Mouse (Mus musculus) layer of hippocampus, adult 8-10 months (tissue): ENCODE results near the gene Gsdma2. TPM values are rescaled to one million over a fixed set of nuclear protein-coding genes. Genes with fewer than 3 reads are reported as not detected.
"Not testable (repeated sequence)": the region's sequence is repeated elsewhere in the genome, so short reads cannot be mapped to it uniquely, and the experiment has no call there.

ENCODE experiments used
- DNase-seq, 2 experiments: peaks; one replicate each; pipeline ENCODE4 v3.0.0; 2022; ENCODE audit warnings: low spot score in 2 of 2
- total RNA-seq, 4 experiments: library from RNA; stranded (reverse); gene quantifications; 2 replicates each; pipeline ENCODE4 v1.2.4; 2022

Gsdma2 gene
- total RNA-seq, 4 experiments from 2014 or later, result not detected

DNA sequence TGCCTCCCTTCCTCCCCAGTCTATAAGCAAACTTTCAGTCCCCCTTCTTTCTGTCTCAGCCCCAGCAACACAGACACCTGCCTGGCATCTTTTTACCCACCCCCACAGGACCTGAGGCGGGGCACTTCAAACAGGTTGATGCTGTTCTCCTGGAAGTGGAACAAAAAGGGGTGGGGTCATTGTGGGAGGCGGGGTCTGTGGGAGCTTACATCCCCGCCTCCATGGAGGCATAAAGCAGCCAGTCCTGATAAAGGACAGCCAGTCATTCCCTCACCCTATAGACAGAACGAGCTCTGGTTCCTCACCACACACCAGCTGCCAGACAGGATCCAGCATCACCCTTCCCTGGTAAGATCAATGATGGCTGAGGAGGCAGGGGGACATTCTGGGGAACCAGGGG, 17.5 kb downstream of the Gsdma2 start, which contains the start of gene Gsdma:
Gene Gsdma, plus strand, starts transcription at position 261 of the 400 bp plus-strand sequence.
- no peak for DNase-seq

DNA sequence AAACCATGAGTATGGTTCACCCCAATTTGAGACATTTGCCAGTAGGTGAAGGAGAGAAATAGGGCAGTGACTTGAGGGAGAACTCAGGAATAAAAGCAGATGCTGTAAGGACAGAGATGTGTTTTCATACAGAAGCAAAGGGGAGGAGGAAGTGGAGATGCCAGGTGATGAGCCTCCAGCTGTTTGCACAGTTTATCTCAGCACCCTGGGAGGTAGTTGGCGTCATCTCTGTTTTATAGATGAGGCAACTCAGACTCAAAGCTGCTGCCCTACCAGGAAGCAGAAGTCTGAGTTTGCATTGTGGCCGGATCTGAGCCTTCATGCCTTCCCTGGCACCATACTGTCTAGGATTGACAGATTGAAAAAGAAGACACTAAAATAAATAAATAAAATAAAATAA, 22.4 kb downstream of the Gsdma2 start:
- no peak for DNase-seq

DNA sequence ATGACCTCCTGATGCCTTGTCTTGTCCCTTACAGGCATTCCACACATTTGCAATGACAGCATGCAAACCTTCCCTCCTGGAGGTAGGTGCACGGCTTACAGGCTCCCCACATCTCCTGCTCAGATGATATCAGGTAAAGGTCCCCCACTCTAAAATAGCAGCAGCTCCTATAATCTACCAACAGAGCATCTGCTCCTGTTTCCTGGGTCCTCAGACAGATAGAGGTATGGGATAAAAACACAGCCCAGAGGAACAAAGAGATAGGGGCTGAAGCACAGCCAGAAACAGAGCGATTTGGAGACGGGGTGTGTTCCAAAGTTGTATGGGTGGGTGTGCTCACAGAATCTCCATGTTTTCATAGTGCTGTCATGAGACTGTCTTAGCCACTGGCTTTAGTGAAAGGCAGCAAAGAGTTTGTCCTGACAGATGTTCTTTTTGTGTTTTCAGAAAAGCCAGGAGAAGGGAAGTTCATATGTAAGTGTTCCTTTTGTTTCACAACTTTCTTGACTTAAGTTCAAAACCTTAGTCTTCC, 24.8 kb downstream of the Gsdma2 start:
- DNase-seq, result no peak

GRCm38 (mm10) chr11:98671857-98672256, 25.3 kb downstream of the Gsdma2 start:
- no peak for DNase-seq

DNA sequence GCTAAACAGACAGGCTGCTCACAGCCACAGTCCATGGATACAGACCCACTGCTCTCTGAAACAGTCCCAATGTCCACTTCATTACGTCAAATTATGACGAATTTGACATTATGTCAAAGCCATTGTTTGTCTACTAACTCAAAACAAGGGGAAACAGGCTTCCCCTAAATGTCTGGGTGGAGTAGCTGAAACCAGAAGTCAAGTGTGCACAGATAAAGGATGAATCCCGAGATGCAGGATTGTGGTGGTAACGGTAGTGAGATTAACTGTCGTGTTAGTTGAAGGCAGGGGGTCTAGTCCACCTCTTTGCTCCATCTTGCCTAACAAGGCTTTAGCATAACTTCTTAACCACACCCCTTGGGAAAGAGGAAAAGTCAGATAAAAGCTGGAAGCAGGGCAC, 25.9 kb downstream of the Gsdma2 start:
- DNase-seq, result no peak

- peak in 1 of 2 experiments; percentile 46 for DNase-seq
Observed at GRCm38 (mm10) chr11:98673136-98673535, 26.6 kb downstream of the Gsdma2 start.

GRCm38 (mm10) chr11:98675829-98676363, 29.3 kb downstream of the Gsdma2 start:
- no peak for DNase-seq

DNA sequence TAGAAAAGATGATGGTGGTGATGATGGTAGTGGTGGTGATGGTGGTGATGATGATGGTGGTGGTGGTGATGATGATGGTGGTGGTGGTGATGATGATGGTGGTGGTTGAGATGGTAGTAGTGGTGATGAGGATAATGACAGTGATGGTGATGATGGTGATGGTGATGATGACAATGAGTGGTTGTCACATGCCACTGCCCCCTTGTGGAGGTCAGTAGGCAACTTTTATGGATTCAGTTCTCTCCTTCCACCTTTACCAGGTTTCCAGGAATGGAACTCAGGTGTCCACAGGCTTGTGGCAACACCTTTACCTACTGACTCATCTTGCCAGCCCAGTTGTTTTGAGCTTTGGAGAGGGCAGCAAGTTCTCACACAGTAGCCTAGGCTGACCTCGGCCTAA, 33.5 kb downstream of the Gsdma2 start:
- no peak for DNase-seq

DNA sequence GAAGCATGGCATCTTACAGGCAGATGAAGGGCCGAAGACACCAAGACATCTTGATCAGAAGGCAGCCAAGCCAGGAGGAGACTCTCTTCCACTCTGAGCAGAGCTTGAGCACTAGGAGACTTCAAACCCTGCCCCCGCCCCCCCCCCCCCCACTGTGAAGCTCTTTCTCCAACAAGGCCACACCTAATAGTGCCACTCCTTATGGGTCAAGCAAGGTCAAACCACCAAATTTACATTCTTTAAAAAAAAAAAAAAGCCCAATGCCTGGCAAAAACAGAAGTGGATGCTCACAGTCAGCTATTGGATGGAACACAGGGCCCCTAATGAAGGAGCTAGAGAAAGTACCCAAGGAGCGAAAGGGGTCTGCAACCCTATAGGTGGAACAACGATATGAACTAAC, 34.0 kb downstream of the Gsdma2 start:
- DNase-seq, result not testable (repeated sequence)

GRCm38 (mm10) chr11:98681186-98681585, 34.6 kb downstream of the Gsdma2 start:
- DNase-seq, result no peak

GRCm38 (mm10) chr11:98681786-98682745, 35.5 kb downstream of the Gsdma2 start, which contains the start of gene Psmd3:
Gene Psmd3, plus strand, starts transcription at chr11:98682554.
- peak; percentile 96 to 97 for DNase-seq

GRCm38 (mm10) chr11:98682811-98683210, 36.3 kb downstream of the Gsdma2 start:
- DNase-seq, result no peak

- DNase-seq, result no peak
Observed at GRCm38 (mm10) chr11:98685642-98686041, 39.1 kb downstream of the Gsdma2 start.

- DNase-seq, result no peak
Observed at GRCm38 (mm10) chr11:98686976-98687375, 40.4 kb downstream of the Gsdma2 start.

DNA sequence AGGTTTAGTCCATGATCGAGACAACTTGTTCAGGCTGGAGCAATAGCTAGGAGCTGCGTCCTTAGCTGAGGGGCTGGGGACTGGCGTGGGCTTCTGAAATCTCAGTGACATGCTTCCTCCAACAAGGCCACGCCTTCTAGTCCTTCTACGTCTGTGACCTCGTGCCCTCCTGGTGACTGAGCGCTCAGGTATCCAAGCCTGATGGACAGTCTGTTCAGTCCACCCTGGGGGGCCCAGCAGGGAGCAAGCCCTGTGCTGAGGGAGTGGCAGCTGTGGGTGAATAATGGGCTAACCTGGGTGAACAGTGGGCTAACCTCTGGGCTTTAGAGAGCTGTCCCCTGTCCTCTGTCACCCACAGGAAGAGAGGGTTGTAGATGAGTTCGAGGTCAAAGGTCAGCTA, 41.5 kb downstream of the Gsdma2 start:
- no peak for DNase-seq

GRCm38 (mm10) chr11:98693201-98693600, 46.6 kb downstream of the Gsdma2 start:
- no peak for DNase-seq

GRCm38 (mm10) chr11:98693746-98694145, 47.2 kb downstream of the Gsdma2 start:
- no peak for DNase-seq

DNA sequence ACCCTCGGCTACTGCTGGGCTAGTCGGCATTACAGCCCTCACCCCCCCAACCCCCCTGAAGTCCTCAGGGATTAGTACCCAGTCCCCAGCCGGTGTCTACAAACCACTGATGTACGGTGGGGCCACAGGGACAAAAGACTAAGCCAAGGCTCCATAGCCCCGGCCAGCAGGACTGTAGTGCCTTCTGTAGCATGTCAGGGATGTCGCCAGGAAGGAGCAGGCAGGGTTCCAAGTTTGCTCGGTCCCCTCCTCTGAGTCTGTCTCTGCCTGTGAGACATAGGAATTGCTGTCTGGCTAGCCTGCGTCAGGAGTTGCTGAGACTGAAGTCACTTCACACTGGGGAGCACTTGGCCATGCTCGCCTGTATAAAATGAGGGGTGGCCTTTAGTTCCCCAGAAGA, 47.7 kb downstream of the Gsdma2 start:
- no peak for DNase-seq

- no peak for DNase-seq
Observed at GRCm38 (mm10) chr11:98695408-98695807, 48.8 kb downstream of the Gsdma2 start.

DNA sequence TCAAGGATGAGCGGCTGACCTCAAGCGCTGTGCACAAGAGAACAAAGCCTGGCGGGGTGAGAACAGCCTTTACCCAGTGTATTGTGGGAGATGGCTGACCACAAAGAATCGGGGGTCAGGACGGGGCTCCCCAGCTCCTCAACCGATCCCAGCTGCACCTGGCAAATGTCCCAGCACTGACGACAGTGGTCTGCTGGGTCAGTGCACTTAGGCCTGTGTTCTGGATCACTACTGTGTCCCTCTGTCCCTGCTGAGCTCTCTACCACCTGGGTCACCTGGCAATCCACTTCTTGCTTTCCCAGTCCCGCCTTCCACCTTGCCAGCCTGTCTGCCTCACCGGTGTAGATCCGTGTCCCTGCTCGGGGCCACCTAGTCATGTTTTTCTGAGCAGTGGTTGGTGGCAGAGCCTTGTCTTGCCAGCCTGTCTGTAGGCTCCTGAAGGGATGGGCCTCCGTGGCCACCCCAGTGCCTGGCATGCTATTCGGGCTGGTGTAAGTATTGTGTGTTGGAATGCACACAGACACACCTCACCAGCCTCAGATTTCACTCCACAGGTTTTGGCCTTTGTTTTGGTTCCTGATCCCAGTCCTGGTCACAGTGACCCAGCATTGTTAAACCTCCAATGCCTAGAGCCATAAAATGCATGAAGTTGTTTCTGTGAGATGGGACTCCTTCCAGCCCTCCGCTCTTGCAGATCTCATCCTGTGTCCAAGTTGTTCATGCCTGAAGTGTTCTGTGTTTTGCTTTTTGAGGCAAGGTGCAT, 50.1 kb downstream of the Gsdma2 start:
- DNase-seq, result no peak

- no peak for DNase-seq
Observed at GRCm38 (mm10) chr11:98697225-98697624, 50.7 kb downstream of the Gsdma2 start.
